Mouse (Mus musculus) skeletal muscle tissue, adult 2 months (tissue): Measurements from ENCODE around the gene R3hdm4.
A peak's percentile ranks its signal among the peaks of the same experiment; 100 is the strongest.
"Not testable (repeated sequence)": the region's sequence is repeated elsewhere in the genome, so short reads cannot be mapped to it uniquely, and the experiment has no call there.

Experiments used
- DNase-seq: peaks from one replicate; pipeline ENCODE4 v3.0.0-alpha.2; 2012; ENCODE audit warnings: low read depth, low spot score

R3hdm4 gene

DNA sequence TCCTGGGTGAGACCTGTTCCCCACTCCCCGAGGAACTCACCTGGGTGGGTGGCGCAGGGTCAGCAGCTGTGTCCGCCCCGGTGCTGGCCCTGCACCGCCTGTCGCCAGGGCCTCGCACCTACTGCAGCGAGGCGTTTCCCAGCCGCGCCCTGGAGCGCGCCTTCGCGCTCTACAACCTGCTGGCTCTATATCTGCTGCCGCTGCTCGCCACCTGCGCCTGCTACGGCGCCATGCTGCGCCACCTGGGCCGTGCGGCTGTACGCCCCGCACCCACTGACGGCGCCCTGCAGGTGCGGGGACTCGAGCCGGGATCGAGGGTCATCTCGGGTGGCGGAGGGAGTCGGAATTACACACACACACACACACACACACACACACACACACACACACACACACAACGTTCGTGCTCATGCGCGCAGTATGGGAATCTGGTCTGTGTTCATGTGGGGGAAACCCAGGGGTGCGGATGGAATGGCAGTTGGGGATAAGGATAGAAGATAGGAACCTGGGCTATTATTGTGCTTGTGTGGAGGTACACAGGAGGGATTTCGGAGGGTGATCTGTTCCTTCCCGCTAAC, at the start of gene R3hdm4:
Gene R3hdm4 (minus strand): TSS at position 251 of the 578 bp plus-strand sequence.
- DNase-seq = no peak

- no peak for DNase-seq
These were observed 49.6 kb upstream of the R3hdm4 start, which contains the start of gene Grin3b for GRCm38 (mm10) chr10:79970415-79971182. Gene Grin3b, plus strand, starts transcription at chr10:79970715.

DNA sequence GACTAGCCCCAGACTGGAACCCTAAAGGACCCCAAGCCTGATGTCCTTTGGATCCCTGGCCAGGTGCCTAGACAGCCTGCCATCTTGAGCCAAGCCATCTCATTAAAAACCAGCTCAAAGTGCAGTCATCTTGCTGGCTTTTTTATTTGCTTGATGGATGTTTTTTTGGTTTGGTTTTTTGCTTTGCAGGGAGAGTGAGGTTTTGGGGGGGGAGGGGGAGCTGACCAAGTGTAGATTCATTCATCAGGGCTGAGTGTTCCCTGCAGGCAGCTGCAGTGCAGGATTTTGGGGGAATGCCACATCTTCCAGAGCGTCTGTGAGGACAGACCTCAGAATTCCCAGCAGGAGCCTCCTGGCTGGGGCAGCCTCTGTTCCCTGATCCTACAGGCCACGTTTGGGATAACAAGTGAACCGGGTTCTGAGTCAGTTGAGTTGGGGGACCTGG, 48.1 kb upstream of the R3hdm4 start:
- DNase-seq = no peak

GRCm38 (mm10) chr10:79968181-79968580, 47.2 kb upstream of the R3hdm4 start:
- DNase-seq = no peak

GRCm38 (mm10) chr10:79966886-79967400, 45.9 kb upstream of the R3hdm4 start:
- DNase-seq = peak; percentile 55

- DNase-seq = no peak
These were observed 44.3 kb upstream of the R3hdm4 start for GRCm38 (mm10) chr10:79965325-79965724.

DNA sequence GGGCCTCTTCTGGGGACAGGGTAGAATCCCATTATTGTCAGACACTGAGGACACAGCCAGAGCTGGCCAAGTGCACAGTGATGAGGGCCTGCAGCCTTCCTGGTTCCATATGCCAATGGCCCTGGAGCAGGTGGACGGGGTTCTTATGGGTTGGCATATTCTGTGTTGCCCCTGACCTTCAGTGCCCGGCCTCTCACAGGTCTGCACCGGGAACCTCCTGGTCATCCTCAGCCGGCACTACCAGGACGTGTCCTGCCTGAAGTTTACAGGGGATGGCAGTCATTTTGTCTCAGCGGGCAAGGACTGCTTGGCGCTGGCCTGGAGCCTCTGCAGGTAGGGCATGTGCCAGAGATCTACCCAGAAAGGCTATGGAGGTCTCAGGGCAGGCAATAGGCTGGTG, 43.7 kb upstream of the R3hdm4 start:
- no peak for DNase-seq

DNA sequence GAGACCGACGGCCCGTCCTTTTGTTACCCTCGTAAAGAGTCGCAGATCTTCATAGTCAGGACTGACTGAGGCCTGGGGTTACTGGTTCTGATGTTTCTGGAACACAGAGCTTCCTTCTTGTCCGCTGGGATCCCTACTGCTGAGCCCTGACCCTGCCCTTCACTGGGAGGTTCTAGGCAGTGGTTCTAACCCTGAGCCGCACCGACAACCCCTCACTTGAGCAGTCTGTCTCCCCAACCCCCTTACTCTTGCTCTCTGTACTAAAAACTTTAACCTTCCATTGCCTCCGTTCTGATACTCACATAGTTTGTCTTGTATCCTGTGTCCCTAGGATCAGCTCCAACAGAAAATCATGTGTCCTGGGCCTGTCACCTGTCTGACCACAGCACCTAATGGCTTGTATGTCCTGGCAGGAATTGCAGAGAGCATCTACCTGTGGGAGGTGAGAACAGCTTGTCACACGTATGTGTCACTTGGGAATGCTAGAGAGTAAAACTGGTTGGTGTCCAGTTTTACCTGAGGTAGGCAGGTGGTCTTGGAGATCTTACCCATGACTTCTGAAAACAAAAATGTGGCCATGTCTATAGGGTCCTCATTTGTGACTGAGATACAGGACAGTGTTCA, 39.8 kb upstream of the R3hdm4 start:
- DNase-seq = no peak

DNA sequence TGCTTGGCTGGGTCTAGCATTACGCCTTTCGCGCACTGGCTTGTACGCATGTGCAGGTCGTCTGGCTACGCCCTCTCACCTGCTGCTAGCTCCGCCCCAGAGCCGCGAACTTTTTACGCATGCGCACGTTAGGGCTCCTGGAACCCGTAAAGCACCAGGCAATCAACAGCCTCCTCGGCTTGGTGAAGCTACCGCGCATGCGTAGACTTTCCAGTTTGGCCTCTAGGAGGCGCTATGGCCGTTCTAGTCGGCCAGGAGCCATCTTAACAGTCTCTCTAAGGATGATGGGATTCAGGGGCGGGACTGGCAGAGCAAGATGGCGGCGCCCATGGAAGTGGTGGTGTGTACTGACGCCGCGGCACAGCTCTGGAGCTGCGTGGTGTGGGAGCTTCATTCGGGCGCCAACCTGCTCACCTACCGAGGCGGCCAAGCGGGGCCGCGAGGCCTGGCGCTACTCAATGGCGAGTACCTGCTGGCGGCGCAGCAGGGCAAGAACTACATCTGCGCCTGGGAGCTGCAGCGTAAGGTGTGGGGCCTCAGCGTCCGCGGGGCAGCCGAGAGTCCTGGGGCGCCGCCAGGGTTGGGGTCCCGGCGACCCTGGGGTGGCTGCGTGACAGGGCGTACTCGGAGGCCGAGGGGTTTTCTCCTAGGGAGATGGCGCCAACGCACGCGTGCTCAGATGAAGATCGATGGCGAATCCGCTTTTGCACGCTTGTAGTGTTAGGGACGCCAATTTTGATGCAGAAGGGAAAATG, 39.0 kb upstream of the R3hdm4 start, which contains the start of gene Wdr18:
Gene Wdr18 (plus strand): TSS at position 306 of the 755 bp plus-strand sequence.
- DNase-seq = peak; percentile 100

DNA sequence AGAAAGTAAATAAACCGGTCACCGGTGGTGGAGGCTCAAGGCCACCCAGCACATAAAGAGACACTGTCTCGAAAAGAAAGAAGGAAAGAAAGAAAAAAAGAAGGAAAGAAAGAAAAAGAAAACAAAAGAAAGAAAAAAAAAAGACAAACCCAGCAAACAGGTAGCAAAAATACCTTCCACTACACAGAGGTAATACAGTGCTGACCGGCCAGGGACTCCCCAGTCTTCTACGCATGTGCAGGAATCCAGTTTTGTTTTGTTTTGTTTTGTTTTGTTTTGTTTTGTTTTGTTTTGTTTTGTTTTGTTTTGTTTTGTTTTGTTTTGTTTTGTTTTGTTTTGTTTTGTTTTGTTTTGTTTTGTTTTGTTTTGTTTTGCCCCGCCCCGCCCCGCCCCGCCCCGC, 38.4 kb upstream of the R3hdm4 start:
- not testable (repeated sequence) for DNase-seq

- peak; percentile 67 for DNase-seq
These were observed 37.3 kb upstream of the R3hdm4 start for GRCm38 (mm10) chr10:79958140-79958816.

- no peak for DNase-seq
These were observed 35.7 kb upstream of the R3hdm4 start for GRCm38 (mm10) chr10:79956643-79957154.

GRCm38 (mm10) chr10:79955691-79956090, 34.7 kb upstream of the R3hdm4 start:
- DNase-seq = no peak

- no peak for DNase-seq
These were observed 32.9 kb upstream of the R3hdm4 start for GRCm38 (mm10) chr10:79953946-79954345.

- no peak for DNase-seq
These were observed 29.7 kb upstream of the R3hdm4 start for GRCm38 (mm10) chr10:79950661-79951060.

GRCm38 (mm10) chr10:79949873-79950272, 28.9 kb upstream of the R3hdm4 start:
- DNase-seq = no peak

DNA sequence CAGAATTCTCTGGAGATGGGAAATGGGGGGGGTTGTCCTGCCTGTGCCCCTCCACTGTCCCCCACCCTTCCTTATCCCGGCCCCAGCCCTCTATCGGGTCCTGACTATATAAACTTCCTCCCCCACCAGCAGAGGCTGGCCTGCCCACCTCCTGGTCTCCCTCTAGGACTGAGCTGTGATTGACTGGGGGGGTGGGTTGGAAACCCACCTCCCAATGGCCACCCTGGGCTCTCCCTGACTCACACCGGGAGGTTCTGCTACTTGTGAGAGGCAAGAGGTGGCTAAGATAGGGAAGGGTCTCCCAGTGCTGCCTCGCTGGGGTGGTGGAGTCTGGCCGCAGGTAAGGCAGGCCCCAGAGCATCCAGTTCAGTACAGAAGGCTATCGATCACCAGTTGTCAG, 26.5 kb upstream of the R3hdm4 start:
- no peak for DNase-seq

- DNase-seq = no peak
These were observed 25.8 kb upstream of the R3hdm4 start for GRCm38 (mm10) chr10:79946752-79947322.

GRCm38 (mm10) chr10:79945507-79946234, 24.7 kb upstream of the R3hdm4 start:
- no peak for DNase-seq

DNA sequence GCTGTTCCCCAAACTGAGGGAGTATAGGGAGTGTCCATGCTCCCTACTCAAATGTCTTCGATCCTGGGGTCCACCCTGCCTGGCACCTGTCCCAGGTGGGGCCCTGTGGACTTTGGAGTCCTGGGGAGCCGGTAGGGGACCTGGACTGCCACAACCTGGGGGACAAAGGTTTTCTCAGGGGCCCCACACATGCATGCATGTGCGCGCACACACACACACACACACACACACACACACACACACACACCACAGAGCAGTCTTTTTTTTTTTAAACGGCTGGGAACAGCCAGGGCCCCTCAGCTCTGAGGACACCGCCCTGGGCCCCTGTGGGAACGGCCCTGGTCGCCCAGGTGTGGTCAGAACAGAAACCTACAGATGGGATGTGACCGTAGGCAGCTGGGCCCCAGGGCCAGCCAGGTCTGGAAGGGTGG, 22.5 kb upstream of the R3hdm4 start:
- no peak for DNase-seq
